Mouse (Mus musculus) gastrocnemius, postnatal 36 days (tissue): Measurements from ENCODE around the gene Sec31b. TPM values are rescaled to one million over a fixed set of nuclear protein-coding genes. Genes with fewer than 3 reads are reported as not detected.
A peak's percentile ranks its signal among the peaks of the same experiment; 100 is the strongest.

ENCODE experiments used
- DNase-seq, 2 experiments: peaks; one replicate each; pipeline ENCODE4 v3.0.0; 2022
- intact Hi-C: fragments of 180-260 bp; cut with DNase I; formaldehyde crosslinking; loops from one replicate; pipeline ENCODE4 v1.15.1; 2025
- total RNA-seq, 2 experiments: library from RNA; stranded (reverse); gene quantifications; 2 replicates each; pipeline ENCODE4 v1.2.3; 2021

Sec31b gene
- total RNA-seq, 2 experiments from 2014 or later = 15.3 to 17.6 TPM

DNA sequence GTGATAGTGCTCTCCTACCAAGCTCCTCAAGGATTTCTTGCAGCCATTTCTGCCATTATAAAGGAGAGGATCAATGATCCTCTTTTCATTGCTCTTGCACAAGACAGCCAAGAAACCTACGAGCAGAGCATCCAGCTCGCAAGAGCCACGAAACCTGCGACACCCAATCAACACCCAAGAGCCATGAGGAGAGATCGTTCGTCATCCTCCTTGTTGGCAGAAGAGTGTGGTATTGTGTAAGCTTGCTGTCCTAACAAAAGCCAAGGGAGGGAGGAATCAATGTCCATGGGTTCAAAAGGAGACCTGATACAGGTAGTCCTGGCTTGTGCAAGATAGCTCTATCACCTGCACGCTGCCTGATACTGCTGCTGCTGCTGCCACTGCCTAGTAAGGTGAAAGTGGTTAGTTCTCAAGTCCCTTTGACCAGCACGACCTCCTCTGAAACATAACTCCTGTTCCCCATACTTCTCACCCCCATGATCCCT lies 2.9 kb downstream of the Sec31b start:
- intact Hi-C loops = loop anchor here (5.0 kb wide), 1 partner anchor 170 kb away; no protein-coding TSS in a partner anchor
- DNase-seq = no peak

DNA sequence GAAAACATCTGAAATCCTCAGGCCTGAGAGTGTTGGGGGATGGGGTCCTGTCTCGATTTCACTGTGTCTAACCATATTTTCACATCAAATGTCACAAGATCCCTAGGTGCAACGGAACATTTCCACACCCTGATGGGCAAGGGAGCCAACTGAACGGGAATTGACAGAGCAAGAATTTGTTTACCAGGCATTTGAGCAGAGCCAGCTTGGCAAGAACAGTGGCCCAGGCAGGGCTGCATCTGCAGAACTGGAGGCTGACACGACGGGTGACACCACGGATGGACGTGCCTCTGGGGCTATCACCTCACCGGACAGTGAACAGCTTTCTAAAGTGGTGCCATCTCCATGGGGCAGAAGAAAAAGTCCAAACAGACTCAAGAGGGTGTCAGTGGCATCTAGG lies 8.2 kb downstream of the Sec31b start:
- peak in 1 of 2 experiments; percentile 24 for DNase-seq
- intact Hi-C loops = no loop called here

- intact Hi-C loops = no loop called here
- DNase-seq = no peak
Observed at GRCm38 (mm10) chr19:44535376-44535775, 10.3 kb downstream of the Sec31b start.

DNA sequence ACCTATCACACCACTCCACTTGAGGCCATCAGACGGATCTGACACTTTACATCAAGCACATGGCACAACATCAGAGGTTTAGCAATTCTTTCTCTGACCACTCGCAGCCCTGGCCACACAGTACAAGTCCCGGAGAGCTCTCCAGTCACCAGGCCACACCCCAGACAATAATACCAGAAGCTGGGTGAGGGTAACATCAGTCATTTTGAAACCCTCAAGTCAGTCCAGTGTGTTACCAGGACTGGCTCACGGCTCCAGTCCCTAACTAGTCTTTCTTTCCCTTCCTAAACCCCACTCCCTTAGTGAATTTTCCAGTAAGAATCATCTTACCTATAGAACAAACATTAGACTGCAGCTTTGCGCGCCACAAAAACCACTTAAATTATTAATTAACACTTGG lies 15.6 kb downstream of the Sec31b start:
- intact Hi-C loops = loop anchor here (5.0 kb wide), 1 partner anchor 53 kb away; no protein-coding TSS in a partner anchor

DNA sequence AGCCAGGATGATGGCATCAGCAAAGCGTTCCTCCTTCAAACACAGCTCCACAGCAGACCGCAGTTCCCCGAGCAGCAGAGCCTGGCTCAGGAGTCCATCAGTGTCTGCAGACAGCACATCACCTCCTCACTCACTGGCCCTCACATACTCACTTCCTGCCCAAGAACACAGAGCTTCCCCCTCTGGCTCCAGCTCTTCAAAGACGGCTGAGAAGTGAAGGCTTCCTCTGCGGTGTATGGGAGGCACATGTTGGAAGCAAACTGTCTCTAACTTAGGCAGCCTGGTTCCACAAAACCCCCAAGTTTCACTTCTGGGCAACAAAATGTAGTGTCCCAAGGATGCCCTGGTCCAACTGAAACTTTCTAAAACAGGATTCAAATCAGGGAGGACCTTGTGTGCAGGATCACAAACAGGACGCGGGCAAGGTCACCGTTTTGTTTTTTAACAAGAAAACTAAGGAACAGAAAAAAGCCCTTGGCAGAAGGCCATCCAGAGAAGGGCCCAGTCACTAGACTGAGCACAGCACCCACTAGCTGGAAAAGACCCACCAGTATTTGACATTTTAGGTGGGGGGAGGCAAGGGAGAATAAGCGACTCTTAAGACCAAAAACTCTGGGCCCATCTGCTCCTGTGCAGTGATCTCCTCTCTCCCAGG lies 20.0 kb downstream of the Sec31b start:
- intact Hi-C loops = no loop called here

More for the DNA sequence above, 15.6 kb downstream of the Sec31b start:
- DNase-seq = no peak

DNA sequence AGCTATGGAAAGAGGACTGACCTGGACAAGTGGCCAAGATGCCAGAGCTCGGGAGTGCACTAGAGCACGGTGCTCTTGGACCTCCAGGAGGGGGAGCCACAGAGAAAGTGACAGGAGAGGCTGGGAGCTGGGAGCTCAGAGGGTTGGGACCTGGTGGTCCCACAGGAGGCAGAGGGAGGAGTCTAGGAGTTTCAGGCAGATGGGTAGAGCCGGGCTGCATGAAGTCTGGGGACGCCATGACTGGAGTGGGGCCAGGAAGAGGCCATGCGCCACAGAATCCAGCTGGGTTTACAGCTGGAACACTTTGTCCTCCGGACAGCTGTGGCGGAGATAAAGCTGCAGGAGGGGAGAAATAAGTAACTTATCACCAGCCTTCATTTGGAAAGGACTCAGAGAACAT lies 26.5 kb downstream of the Sec31b start:
- DNase-seq = peak in 1 of 2 experiments; percentile 33
- intact Hi-C loops = no loop called here

More for the DNA sequence above, 20.0 kb downstream of the Sec31b start:
- DNase-seq = no peak

DNA sequence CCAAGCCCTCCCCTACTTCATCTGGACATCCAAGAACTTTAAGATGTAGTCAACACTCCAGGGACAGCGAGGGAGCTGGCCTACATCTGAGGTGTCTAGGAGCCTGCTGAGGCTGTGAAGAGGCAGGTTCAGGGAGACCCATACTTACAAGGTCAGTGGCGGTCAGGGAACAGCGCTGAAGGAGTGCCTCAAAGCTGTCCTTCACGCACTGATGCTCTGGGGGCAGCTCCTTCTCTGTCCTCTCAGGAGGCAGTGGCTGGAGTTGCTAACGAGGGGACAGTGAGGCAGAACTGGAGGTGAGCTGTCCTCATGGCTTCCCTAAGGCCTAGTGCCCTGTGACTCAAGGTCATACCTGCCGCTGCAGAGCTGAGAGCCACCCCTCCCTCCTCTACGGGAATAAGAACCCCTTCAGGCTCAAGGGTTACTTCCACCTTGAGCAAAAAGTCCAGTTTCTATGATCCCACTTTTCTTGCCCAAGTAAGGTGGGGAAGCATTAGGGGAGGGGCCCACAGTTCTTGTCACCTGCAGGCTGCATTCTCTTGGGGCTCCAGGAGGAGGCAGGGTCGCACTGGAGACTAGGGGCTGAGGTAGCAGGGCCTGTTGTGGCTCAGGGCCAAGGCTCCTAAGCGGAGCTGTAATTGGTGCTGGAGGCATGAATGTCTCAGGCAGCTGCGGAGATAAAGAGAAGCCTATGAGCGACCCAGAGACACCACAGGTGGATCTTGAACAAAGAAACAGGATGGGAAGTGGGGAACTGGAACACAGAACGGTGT lies 27.5 kb downstream of the Sec31b start:
- DNase-seq = no peak
- intact Hi-C loops = no loop called here

GRCm38 (mm10) chr19:44515769-44516168 lies 29.9 kb downstream of the Sec31b start:
- no peak for DNase-seq
- intact Hi-C loops = no loop called here

GRCm38 (mm10) chr19:44514521-44515451 lies 30.9 kb downstream of the Sec31b start:
- DNase-seq = no peak
- intact Hi-C loops = no loop called here

GRCm38 (mm10) chr19:44513921-44514482 lies 31.7 kb downstream of the Sec31b start:
- intact Hi-C loops = no loop called here
- DNase-seq = no peak

GRCm38 (mm10) chr19:44513054-44513833 lies 32.4 kb downstream of the Sec31b start:
- intact Hi-C loops = no loop called here
- DNase-seq = no peak

DNA sequence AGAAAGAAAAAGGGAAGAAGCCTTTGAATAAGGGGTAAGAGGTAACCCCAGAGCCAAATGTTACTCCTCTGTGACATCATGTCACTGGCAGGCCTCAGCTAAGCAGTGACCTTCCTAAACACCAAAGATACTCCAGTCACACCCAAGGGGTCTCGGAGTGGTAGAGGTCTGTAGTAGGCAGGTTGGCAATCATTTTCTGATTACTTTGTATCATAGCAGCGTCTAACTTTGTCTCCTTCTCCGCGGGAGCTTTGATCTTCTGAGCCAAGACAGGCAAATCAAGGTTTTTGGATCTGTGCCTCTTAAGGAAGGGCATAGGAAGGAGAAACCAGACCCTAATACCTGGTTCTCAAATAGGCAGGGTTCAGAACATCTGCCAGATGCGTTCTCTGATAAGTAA lies 33.1 kb downstream of the Sec31b start:
- intact Hi-C loops = no loop called here
- no peak for DNase-seq

GRCm38 (mm10) chr19:44511451-44512231 lies 34.0 kb downstream of the Sec31b start:
- DNase-seq = no peak

DNA sequence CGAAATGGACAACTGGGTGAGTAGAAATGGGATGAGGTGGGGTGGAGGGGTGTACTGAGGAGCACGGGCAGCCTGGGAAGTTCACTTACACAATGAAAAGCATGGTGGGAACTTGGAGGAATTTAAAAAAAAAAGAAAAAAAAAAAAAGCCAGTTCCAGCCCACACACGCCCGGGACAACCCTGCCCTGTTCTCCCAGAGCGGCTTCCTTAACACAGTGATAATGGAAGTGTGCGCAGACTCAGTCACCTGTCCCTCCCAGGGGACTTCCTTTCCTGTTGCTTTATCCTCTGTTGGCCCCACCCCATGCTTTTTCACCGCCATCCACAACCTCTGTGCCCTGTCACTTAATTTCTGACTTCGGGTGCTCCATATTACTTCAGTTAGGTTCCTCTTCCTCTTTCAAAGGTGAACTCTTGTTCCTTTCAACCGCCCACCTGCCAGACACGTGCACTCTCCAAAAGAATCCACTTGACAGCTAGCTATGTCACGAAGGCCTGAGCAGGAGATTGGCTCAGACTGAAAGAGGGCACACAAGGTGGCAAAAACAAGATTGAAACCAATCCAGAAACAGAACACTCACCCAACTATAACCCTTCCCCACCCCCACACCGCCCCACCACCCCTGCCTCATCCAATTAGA lies 35.0 kb downstream of the Sec31b start:
- intact Hi-C loops = no loop called here
- no peak for DNase-seq

More at GRCm38 (mm10) chr19:44511451-44512231, 34.0 kb downstream of the Sec31b start:
- intact Hi-C loops = no loop called here

DNA sequence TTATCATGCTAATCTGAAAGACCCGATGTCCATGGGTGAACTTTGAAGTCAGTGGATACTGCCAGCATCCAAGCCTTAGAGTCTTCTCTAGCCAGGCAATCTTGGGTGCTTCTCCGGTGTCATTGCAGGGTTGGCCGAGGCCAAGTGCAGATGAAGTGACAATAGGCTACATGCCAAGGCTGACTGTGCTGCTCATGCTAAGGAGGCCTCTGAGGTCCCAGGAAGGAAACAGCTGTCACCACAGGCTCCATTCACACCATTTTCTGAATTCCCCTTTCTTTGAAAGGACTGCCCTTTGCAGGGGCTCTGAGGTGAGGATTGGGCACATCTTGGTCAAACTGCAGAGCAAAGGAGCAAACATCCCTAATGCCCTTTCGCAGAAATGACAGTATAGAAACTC lies 42.9 kb downstream of the Sec31b start:
- no peak for DNase-seq

DNA sequence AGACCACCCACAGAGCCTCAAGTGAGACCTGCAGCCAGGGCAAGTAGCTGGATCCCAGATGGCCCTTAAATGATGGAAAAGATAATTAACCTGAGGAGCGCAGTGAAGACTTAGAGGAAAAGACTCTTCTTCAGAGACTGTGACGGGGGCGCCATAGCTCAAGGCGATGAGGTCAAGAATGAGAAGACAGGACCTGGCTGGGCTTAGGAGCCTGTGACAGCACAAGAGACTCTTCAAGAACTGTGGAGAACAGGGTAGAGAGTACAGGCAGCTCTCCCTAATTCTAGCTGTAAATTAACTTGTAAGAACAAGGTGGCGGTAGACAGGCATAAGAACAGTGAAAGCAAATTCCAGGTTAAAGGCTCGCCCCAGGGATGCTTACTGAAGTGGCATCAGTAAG lies 43.7 kb downstream of the Sec31b start:
- intact Hi-C loops = no loop called here
- no peak for DNase-seq

More for the DNA sequence above, 42.9 kb downstream of the Sec31b start:
- intact Hi-C loops = no loop called here

- DNase-seq = no peak
- intact Hi-C loops = no loop called here
Observed at GRCm38 (mm10) chr19:44500240-44500639, 45.4 kb downstream of the Sec31b start.

DNA sequence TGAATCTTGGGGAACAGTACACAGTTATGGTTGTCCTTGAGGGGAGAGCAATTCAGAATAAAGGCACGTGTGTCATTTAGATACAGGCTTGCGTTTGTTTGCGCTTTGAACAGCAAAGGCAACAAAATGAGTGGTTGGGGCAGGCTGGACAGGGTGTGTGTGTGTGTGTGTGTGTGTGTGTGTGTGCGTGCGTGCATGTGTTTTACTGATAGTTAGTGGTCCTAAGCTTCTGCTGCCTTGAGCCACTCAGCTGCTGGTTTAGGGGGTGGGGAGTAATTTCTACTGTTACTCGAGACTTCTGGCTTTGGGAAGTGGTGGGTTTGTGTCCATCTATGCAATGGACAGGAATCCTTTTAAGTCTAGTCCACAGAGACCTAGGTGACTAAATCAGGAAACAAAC lies 46.7 kb downstream of the Sec31b start:
- intact Hi-C loops = no loop called here
- DNase-seq = no peak
